Mouse (Mus musculus) neural tube, embryonic 15.5 days (tissue): ENCODE results near the gene Kcnt2. TPM values are rescaled to one million over a fixed set of nuclear protein-coding genes. Genes with fewer than 3 reads are reported as not detected.

ENCODE experiments used
- ATAC-seq: fragments of 200-750 bp; cut with Nextera tagmentation; 2 replicates; pipeline ENCODE4 v1.8.0; 2017; ENCODE audit warnings: mild to moderate bottlenecking, moderate TSS enrichment, moderate library complexity; ENCODE audit not compliant: low FRiP score
- H3K27ac ChIP-seq: fragments of 300-500 bp; sonication (generic); replicated peaks from 2 replicates; pipeline ENCODE4 v1.5.1; 2015; ENCODE audit warnings: mild to moderate bottlenecking, inconsistent platforms
- H3K27me3 ChIP-seq: fragments of 300-500 bp; sonication (generic); replicated peaks from 2 replicates; pipeline ENCODE4 v1.6.1; 2015; ENCODE audit warnings: inconsistent platforms
- H3K36me3 ChIP-seq: fragments of 300-500 bp; sonication (generic); 2 replicates; pipeline ENCODE4 v1.6.1; 2015; ENCODE audit warnings: inconsistent platforms
- H3K4me1 ChIP-seq: fragments of 300-500 bp; sonication (generic); 2 replicates; pipeline ENCODE4 v1.6.1; 2015; ENCODE audit warnings: inconsistent platforms
- H3K4me2 ChIP-seq: fragments of 300-500 bp; sonication (generic); 2 replicates; pipeline ENCODE4 v1.6.1; 2015; ENCODE audit warnings: inconsistent platforms, mild to moderate bottlenecking, moderate library complexity
- H3K4me3 ChIP-seq: fragments of 300-500 bp; sonication (generic); replicated peaks from 2 replicates; pipeline ENCODE4 v1.5.1; 2015; ENCODE audit warnings: mild to moderate bottlenecking, inconsistent platforms
- H3K9ac ChIP-seq: fragments of 300-500 bp; sonication (generic); replicated peaks from 2 replicates; pipeline ENCODE4 v1.6.1; 2015; ENCODE audit warnings: mild to moderate bottlenecking, inconsistent platforms
- H3K9me3 ChIP-seq: fragments of 300-500 bp; sonication (generic); replicated peaks from 2 replicates; pipeline ENCODE4 v1.6.1; 2016; ENCODE audit warnings: inconsistent platforms
- WGBS: fragments of 180-500 bp; shearing (Covaris S2); methylation state at CpG from one replicate; pipeline ENCODE4 v1.1.7; 2015; ENCODE audit warnings: mixed read lengths; 5-methylcytosine and 5-hydroxymethylcytosine counted together
- polyA plus RNA-seq: library from polyadenylated mRNA; unstranded; fragments of >200 nt; fragmentation: Nextera tagmentation; extraction: Ambion mirVana; gene quantifications from 2 replicates; pipeline ENCODE4 v1.2.1, GENCODE M21; 2015

Gene Kcnt2
- polyA plus RNA-seq, 1 experiment from 2014 or later = 4.3 TPM

DNA sequence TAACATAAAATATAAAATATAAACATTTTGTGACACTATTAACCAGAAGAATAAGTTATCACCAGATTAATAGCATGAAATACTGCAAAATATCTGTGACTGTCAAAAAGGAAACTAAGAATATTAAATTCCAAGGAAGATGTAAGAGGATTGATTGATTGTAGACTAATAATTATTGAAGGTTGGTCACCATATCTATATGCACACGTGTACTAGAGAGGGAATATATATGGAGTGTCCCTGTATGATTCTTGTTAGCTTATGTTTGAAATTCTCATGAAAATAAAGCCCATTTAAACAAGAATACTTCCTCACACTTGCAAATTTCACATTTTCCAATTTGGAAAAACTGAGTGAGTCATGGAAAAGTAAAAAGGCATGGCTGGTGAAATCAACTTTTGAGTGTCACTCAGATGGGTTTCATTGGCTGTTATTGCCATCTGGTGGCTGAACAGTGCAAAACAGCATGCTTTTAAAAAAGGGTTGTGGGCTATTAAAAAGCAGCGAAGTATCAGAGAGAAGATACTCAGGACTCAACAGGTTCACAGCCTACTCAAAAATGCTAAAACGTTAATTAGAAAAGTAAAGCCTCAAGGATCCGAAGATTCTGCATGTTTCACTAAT is 285.4 kb downstream of the Kcnt2 start:
- no peak overlapping the region for H3K4me2 ChIP-seq
- H3K9ac ChIP-seq = no peak overlapping the region
- H3K27me3 ChIP-seq = no peaks in the 10 kb centered on the region
- H3K4me1 ChIP-seq = no peaks in the 10 kb centered on the region
- peak; percentile 68; the same call in 1 of the 2 replicates for ATAC-seq
- H3K4me3 ChIP-seq = no peak overlapping the region
- no peaks in the 10 kb centered on the region for H3K9me3 ChIP-seq
- H3K36me3 ChIP-seq = no peaks in the 10 kb centered on the region
- no peak overlapping the region for H3K27ac ChIP-seq
- WGBS = 37% methylated on average over 4 of the region's 4 CpGs

DNA sequence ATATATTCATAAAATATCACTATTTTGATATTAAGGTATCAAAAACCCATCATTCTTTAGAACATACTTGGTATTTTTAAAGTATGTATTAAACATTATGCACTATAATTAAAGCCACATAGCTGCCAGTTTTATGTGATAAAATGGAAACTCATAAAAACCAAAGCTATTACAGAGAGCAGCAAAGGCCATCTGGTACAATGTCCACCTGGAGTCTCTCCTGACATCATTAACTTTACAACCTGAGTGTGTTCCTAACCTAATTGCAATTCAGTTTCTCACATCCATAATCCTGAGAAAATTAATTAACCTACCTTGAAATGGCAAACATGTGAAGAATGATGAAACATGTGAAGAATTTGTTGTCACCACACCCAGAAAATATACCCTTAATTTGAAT is 288.9 kb downstream of the Kcnt2 start:
- H3K4me3 ChIP-seq = no peak overlapping the region
- ATAC-seq = no peak
- H3K27ac ChIP-seq = no peak overlapping the region
- no peak overlapping the region for H3K9ac ChIP-seq
- no peaks in the 10 kb centered on the region for H3K36me3 ChIP-seq
- H3K27me3 ChIP-seq = no peaks in the 10 kb centered on the region
- no peaks in the 10 kb centered on the region for H3K9me3 ChIP-seq
- H3K4me1 ChIP-seq = no peaks in the 10 kb centered on the region
- H3K4me2 ChIP-seq = no peak overlapping the region

- H3K9ac ChIP-seq = no peak overlapping the region
- 91% methylated on average over 3 of the region's 3 CpGs for WGBS
- no peaks in the 10 kb centered on the region for H3K36me3 ChIP-seq
- H3K4me2 ChIP-seq = no peak overlapping the region
- no peak overlapping the region for H3K4me3 ChIP-seq
- H3K27ac ChIP-seq = no peak overlapping the region
- no peaks in the 10 kb centered on the region for H3K9me3 ChIP-seq
- ATAC-seq = no peak
- no peaks in the 10 kb centered on the region for H3K27me3 ChIP-seq
- no peaks in the 10 kb centered on the region for H3K4me1 ChIP-seq
Observed at GRCm38 (mm10) chr1:140542066-140542465, 296.1 kb downstream of the Kcnt2 start.

DNA sequence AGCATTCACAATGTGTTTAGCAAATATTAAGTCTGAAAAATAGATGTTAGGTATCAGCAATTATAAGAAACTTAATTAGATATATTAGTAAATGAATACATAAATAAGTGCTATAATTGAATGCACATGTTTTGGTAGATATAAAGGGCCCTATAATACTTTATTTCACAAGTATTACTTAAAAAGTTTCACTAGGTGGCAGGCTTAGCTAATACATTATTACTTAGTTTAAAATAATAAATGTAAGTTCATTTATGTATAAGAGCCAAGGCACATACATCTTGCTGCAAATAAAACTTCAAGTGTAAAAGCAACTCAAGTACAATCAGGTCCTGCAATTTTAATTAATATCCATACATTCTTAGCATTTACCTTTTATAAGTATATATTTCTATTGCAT is 302.8 kb downstream of the Kcnt2 start:
- Histone ChIP-seq H3K27ac (no peak overlapping the region), H3K9me3 (no peaks in the 10 kb centered on the region), H3K36me3 (no peaks in the 10 kb centered on the region), H3K4me1 (no peaks in the 10 kb centered on the region), H3K4me2 (no peak overlapping the region), H3K4me3 (no peak overlapping the region), H3K9ac (no peak overlapping the region), H3K27me3 (no peaks in the 10 kb centered on the region)
- 0 out of 2 replicates have a peak, but pooled peaks have one; percentile 47 for ATAC-seq

GRCm38 (mm10) chr1:140560801-140561200 is 314.8 kb downstream of the Kcnt2 start:
- Histone ChIP-seq H3K4me2 (no peak overlapping the region), H3K4me3 (no peak overlapping the region), H3K27ac (no peak overlapping the region), H3K4me1 (no peaks in the 10 kb centered on the region), H3K27me3 (no peaks in the 10 kb centered on the region), H3K9me3 (no peaks in the 10 kb centered on the region), H3K36me3 (no peaks in the 10 kb centered on the region), H3K9ac (no peak overlapping the region)
- ATAC-seq = no peak

GRCm38 (mm10) chr1:140572141-140572540 is 326.2 kb downstream of the Kcnt2 start:
- no peaks in the 10 kb centered on the region for H3K27me3 ChIP-seq
- no peak overlapping the region for H3K4me2 ChIP-seq
- no peak overlapping the region for H3K4me3 ChIP-seq
- no peaks in the 10 kb centered on the region for H3K36me3 ChIP-seq
- no peak for ATAC-seq
- WGBS = 90% methylated on average over 7 of the region's 7 CpGs
- no peak overlapping the region for H3K9ac ChIP-seq
- no peaks in the 10 kb centered on the region for H3K4me1 ChIP-seq
- no peak overlapping the region for H3K27ac ChIP-seq
- no peaks in the 10 kb centered on the region for H3K9me3 ChIP-seq

- Histone ChIP-seq H3K4me2 (no peak overlapping the region), H3K27me3 (no peaks in the 10 kb centered on the region), H3K36me3 (no peaks in the 10 kb centered on the region), H3K4me1 (no peaks in the 10 kb centered on the region), H3K4me3 (no peak overlapping the region), H3K9ac (no peak overlapping the region), H3K9me3 (no peaks in the 10 kb centered on the region), H3K27ac (no peak overlapping the region)
- WGBS = 91% methylated on average over 3 of the region's 3 CpGs
- no peak for ATAC-seq
Observed at GRCm38 (mm10) chr1:140578607-140579006, 332.6 kb downstream of the Kcnt2 start.

- Histone ChIP-seq H3K4me2 (no peak overlapping the region), H3K4me1 (no peaks in the 10 kb centered on the region), H3K27ac (no peak overlapping the region), H3K9ac (no peak overlapping the region), H3K9me3 (no peaks in the 10 kb centered on the region), H3K27me3 (no peaks in the 10 kb centered on the region), H3K4me3 (no peak overlapping the region), H3K36me3 (no peaks in the 10 kb centered on the region)
- 69% methylated on average over 3 of the region's 3 CpGs for WGBS
- no peak; the same call in 1 of the 2 replicates for ATAC-seq
Observed at GRCm38 (mm10) chr1:140588302-140588701, 342.3 kb downstream of the Kcnt2 start.

GRCm38 (mm10) chr1:140608765-140609297 is 362.9 kb downstream of the Kcnt2 start:
- no peak for ATAC-seq
- 82% methylated on average over 4 of the region's 4 CpGs for WGBS
- Histone ChIP-seq H3K4me2 (no peak overlapping the region), H3K4me3 (no peak overlapping the region), H3K4me1 (no peaks in the 10 kb centered on the region), H3K9ac (no peak overlapping the region), H3K27ac (no peak overlapping the region), H3K36me3 (no peaks in the 10 kb centered on the region), H3K9me3 (no peaks in the 10 kb centered on the region), H3K27me3 (no peaks in the 10 kb centered on the region)

- ATAC-seq = no peak
- Histone ChIP-seq H3K4me2 (no peak overlapping the region), H3K36me3 (no peaks in the 10 kb centered on the region), H3K27me3 (no peaks in the 10 kb centered on the region), H3K27ac (no peak overlapping the region), H3K9me3 (no peaks in the 10 kb centered on the region), H3K4me3 (no peak overlapping the region), H3K4me1 (no peaks in the 10 kb centered on the region), H3K9ac (no peak overlapping the region)
- 67% methylated on average over 1 of the region's 1 CpGs for WGBS
Observed at GRCm38 (mm10) chr1:140613101-140613500, 367.1 kb downstream of the Kcnt2 start.

DNA sequence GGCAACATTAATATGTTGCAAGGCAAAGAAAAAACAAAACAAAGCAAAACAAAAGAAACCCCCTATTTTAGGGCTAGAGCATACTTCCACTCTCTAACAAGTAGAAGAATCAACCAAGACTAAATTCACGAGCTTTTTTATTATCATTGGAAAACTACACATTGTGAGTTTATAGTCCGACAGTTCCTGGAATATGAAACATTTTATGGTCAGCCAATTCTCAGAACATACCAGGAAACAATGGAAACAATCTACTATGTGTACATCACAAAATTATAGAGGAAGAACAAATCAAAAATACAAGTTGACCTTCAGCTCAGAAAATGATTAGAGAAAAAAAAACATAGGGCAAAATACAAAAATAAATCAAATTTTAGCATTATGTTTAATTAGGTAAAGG is 368.9 kb downstream of the Kcnt2 start:
- Histone ChIP-seq H3K4me3 (no peak overlapping the region), H3K36me3 (no peaks in the 10 kb centered on the region), H3K4me1 (no peaks in the 10 kb centered on the region), H3K9me3 (no peaks in the 10 kb centered on the region), H3K27me3 (no peaks in the 10 kb centered on the region), H3K27ac (no peak overlapping the region), H3K9ac (no peak overlapping the region), H3K4me2 (no peak overlapping the region)
- 84% methylated on average over 2 of the region's 2 CpGs for WGBS
- ATAC-seq = no peak

- ATAC-seq = no peak
- H3K36me3 ChIP-seq = no peaks in the 10 kb centered on the region
- no peaks in the 10 kb centered on the region for H3K9me3 ChIP-seq
- no peak overlapping the region for H3K4me3 ChIP-seq
- no peak overlapping the region for H3K4me2 ChIP-seq
- no peak overlapping the region for H3K27ac ChIP-seq
- H3K9ac ChIP-seq = no peak overlapping the region
- H3K27me3 ChIP-seq = no peaks in the 10 kb centered on the region
- H3K4me1 ChIP-seq = no peaks in the 10 kb centered on the region
Observed at GRCm38 (mm10) chr1:140618164-140618563, 372.2 kb downstream of the Kcnt2 start.

- H3K27ac ChIP-seq = no peak overlapping the region
- H3K9me3 ChIP-seq = no peaks in the 10 kb centered on the region
- H3K4me3 ChIP-seq = no peak overlapping the region
- H3K4me2 ChIP-seq = no peak overlapping the region
- H3K4me1 ChIP-seq = no peaks in the 10 kb centered on the region
- H3K27me3 ChIP-seq = no peaks in the 10 kb centered on the region
- ATAC-seq = no peak
- H3K36me3 ChIP-seq = no peaks in the 10 kb centered on the region
- no peak overlapping the region for H3K9ac ChIP-seq
Observed at GRCm38 (mm10) chr1:140624918-140625317, 379.0 kb downstream of the Kcnt2 start.
